Mouse (Mus musculus) CH12.LX (cell line): ENCODE measurements around the gene Rnf115. TPM values are rescaled to one million over a fixed set of nuclear protein-coding genes. Genes with fewer than 3 reads are reported as not detected.

Source experiments
- DNase-seq: peaks from one replicate; pipeline ENCODE4 v3.0.0-alpha.2; 2013; ENCODE audit errors: extremely low read depth
- H3K27ac ChIP-seq: 2 replicates; pipeline ENCODE4 v1.5.1; 2012; ENCODE audit warnings: low read depth, mild to moderate bottlenecking, control low read depth, moderate library complexity; ENCODE audit not compliant: insufficient read depth
- H3K27me3 ChIP-seq: replicated peaks from 2 replicates; pipeline ENCODE3; 2012; ENCODE audit warnings: inconsistent platforms
- H3K36me3 ChIP-seq, 2 experiments: replicated peaks in 1 of 2; 2 replicates each; pipeline versions ENCODE3 to v1.6.1; 2012; ENCODE audit warnings: inconsistent platforms in 1 of 2, low read length in 1 of 2, mild to moderate bottlenecking in 1 of 2, mixed read lengths in 1 of 2, moderate library complexity in 1 of 2; ENCODE audit not compliant: control insufficient read depth in 1 of 2, insufficient read depth in 1 of 2
- H3K4me1 ChIP-seq, 2 experiments: 2 replicates each; pipeline ENCODE4 v1.6.1; 2012; ENCODE audit warnings: inconsistent platforms in 1 of 2, moderate library complexity in 1 of 2; ENCODE audit not compliant: insufficient read depth in 2 of 2, control insufficient read depth in 1 of 2
- H3K4me2 ChIP-seq: 2 replicates; pipeline ENCODE4 v1.6.1; 2012; ENCODE audit warnings: low read depth, mild to moderate bottlenecking, control low read depth; ENCODE audit not compliant: poor library complexity, insufficient read depth, severe bottlenecking
- H3K4me3 ChIP-seq, 3 experiments: fragments of 150-350 bp in 1 of 3; sonication (generic) in 1 of 3; replicated peaks in 1 of 3; 2 replicates each; pipeline versions ENCODE3 to v1.5.1; 2011 to 2012; ENCODE audit warnings: low read depth in 2 of 3, low read length in 2 of 3, mild to moderate bottlenecking in 2 of 3, moderate library complexity in 2 of 3, control low read depth in 1 of 3, improper control_type of control experiment in 1 of 3, inconsistent platforms in 1 of 3, mixed read lengths in 1 of 3; ENCODE audit not compliant: poor library complexity in 1 of 3
- H3K79me2 ChIP-seq: replicated peaks from 2 replicates; pipeline ENCODE4 v1.6.1; 2012; ENCODE audit warnings: mild to moderate bottlenecking, moderate library complexity; ENCODE audit not compliant: control insufficient read depth, poor library complexity, insufficient read depth, severe bottlenecking; ENCODE audit errors: extremely low read depth
- H3K9ac ChIP-seq: 2 replicates; pipeline ENCODE4 v1.6.1; 2012; ENCODE audit warnings: low read depth, mild to moderate bottlenecking, control low read depth, moderate library complexity; ENCODE audit not compliant: insufficient read depth
- H3K9me3 ChIP-seq: replicated peaks from 2 replicates; pipeline ENCODE3; 2012; ENCODE audit warnings: low read length, inconsistent platforms, mixed read lengths
- BHLHE40 ChIP-seq: IDR thresholded peaks from 2 replicates; pipeline ENCODE4 v1.6.1; 2011; ENCODE audit warnings: mild to moderate bottlenecking, low read depth, low read length, improper control_type of control experiment
- CHD2 ChIP-seq: IDR thresholded peaks from 2 replicates; pipeline ENCODE4 v1.6.1; 2011; ENCODE audit warnings: low read length, improper control_type of control experiment
- CTCF ChIP-seq, 2 experiments: IDR thresholded peaks in 1 of 2; conservative IDR thresholded peaks in 1 of 2; 2 replicates each; pipeline ENCODE4 v1.5.1; 2011 to 2012; ENCODE audit warnings: low read depth in 2 of 2, low read length in 2 of 2, improper control_type of control experiment in 1 of 2, inconsistent platforms in 1 of 2, mild to moderate bottlenecking in 1 of 2, moderate library complexity in 1 of 2
- E2F4 ChIP-seq: IDR thresholded peaks from 2 replicates; pipeline ENCODE4 v1.6.1; 2011; ENCODE audit warnings: low read depth, low read length, improper control_type of control experiment; ENCODE audit not compliant: insufficient replicate concordance
- EP300 ChIP-seq: IDR thresholded peaks from 2 replicates; pipeline ENCODE4 v1.6.1; 2011; ENCODE audit warnings: low read length, improper control_type of control experiment
- HCFC1 ChIP-seq: IDR thresholded peaks from 2 replicates; pipeline ENCODE4 v1.6.1; 2012; ENCODE audit warnings: low read depth, mild to moderate bottlenecking, inconsistent platforms, low read length, improper control_type of control experiment
- IRF4 ChIP-seq: IDR thresholded peaks from 2 replicates; pipeline ENCODE4 v1.6.1; 2014; ENCODE audit warnings: low read depth, mild to moderate bottlenecking, inconsistent platforms, low read length, improper control_type of control experiment
- JUN ChIP-seq: IDR thresholded peaks from 2 replicates; pipeline ENCODE4 v1.6.1; 2011; ENCODE audit warnings: low read depth, mild to moderate bottlenecking, low read length, improper control_type of control experiment, moderate library complexity; ENCODE audit not compliant: insufficient read depth
- MAX ChIP-seq: IDR thresholded peaks from 2 replicates; pipeline ENCODE4 v1.6.1; 2011; ENCODE audit warnings: low read length, improper control_type of control experiment
- MYC ChIP-seq: IDR thresholded peaks from 2 replicates; pipeline ENCODE4 v1.6.1; 2011; ENCODE audit warnings: low read depth, mild to moderate bottlenecking, improper control_type of control experiment, low read length
- NELFE ChIP-seq: IDR thresholded peaks from 2 replicates; pipeline ENCODE4 v1.6.1; 2011; ENCODE audit warnings: low read depth, low read length, improper control_type of control experiment
- POLR2A ChIP-seq: IDR thresholded peaks from 2 replicates; pipeline ENCODE4 v1.6.1; 2011; ENCODE audit warnings: low read depth, mild to moderate bottlenecking, improper control_type of control experiment, low read length
- RCOR1 ChIP-seq: conservative IDR thresholded peaks from 2 replicates; pipeline ENCODE4 v1.6.1; 2012; ENCODE audit warnings: low read depth, mild to moderate bottlenecking, inconsistent platforms, low read length, improper control_type of control experiment
- SIN3A ChIP-seq: IDR thresholded peaks from 2 replicates; pipeline ENCODE4 v1.6.1; 2012; ENCODE audit warnings: low read length, improper control_type of control experiment, inconsistent platforms
- TBP ChIP-seq: conservative IDR thresholded peaks from 2 replicates; pipeline ENCODE4 v1.6.1; 2011; ENCODE audit warnings: low read depth, low read length, improper control_type of control experiment
- USF1 ChIP-seq: IDR thresholded peaks from 2 replicates; pipeline ENCODE4 v1.6.1; 2014; ENCODE audit warnings: low read depth, mild to moderate bottlenecking, inconsistent platforms, low read length, improper control_type of control experiment
- ZC3H11A ChIP-seq: IDR thresholded peaks from 2 replicates; pipeline ENCODE4 v1.6.1; 2012; ENCODE audit warnings: low read depth, mild to moderate bottlenecking, inconsistent platforms, low read length, improper control_type of control experiment
- ZKSCAN1 ChIP-seq: IDR thresholded peaks from 2 replicates; pipeline ENCODE4 v1.6.1; 2012; ENCODE audit warnings: low read depth, inconsistent platforms, low read length, improper control_type of control experiment, borderline replicate concordance
- ZMIZ1 ChIP-seq: IDR thresholded peaks from 2 replicates; pipeline ENCODE4 v1.6.1; 2012; ENCODE audit warnings: low read depth, mild to moderate bottlenecking, inconsistent platforms, low read length, improper control_type of control experiment
- ZNF384 ChIP-seq: IDR thresholded peaks from 2 replicates; pipeline ENCODE4 v1.6.1; 2012; ENCODE audit warnings: low read depth, low read length, improper control_type of control experiment, inconsistent platforms
- dilution Hi-C: fragments of 300-500 bp; cut with MboI; formaldehyde crosslinking; loops from 2 replicates; pipeline ENCODE4 v1.14.3; 2020; ENCODE audit warnings: low sequenced_read_pairs; ENCODE audit not compliant: extremely low pct_unique_long_range_greater_than_20kb, extremely low pct_ligation_motif_present
- in situ Hi-C: fragments of 300-500 bp; cut with MboI; formaldehyde crosslinking; loops from 3 replicates; pipeline ENCODE4 v1.14.3; 2019; ENCODE audit warnings: low sequenced_read_pairs, low pct_ligation_motif_present, low pct_unique_long_range_greater_than_20kb, mixed read lengths
- polyA plus RNA-seq: library from polyadenylated mRNA; unstranded; fragments of >175 nt; gene quantifications from 2 replicates; pipeline ENCODE4 v1.2.1, GENCODE M21; 2012; ENCODE audit warnings: low read depth; ENCODE audit not compliant: insufficient read length
- total RNA-seq, 2 experiments: library from RNA; depleted of rRNA; stranded (reverse); fragments of 300-350 nt in 1 of 2; fragments of >200 nt in 1 of 2; gene quantifications; 2 replicates each; pipeline ENCODE4 v1.2.3; 2012 to 2014

Rnf115 gene
- total and polyA plus RNA-seq, 3 experiments, result 25.8 to 79.3 (median 64.7) TPM

- Histone ChIP-seq H3K9me3 (no peaks in the 10 kb centered on the region), H3K4me1 (no peaks in the 10 kb centered on the region), H3K4me2 (no peak overlapping the region), H3K27me3 (no peaks in the 10 kb centered on the region), H3K27ac (no peak overlapping the region), H3K79me2 (no peaks in the 10 kb centered on the region), H3K36me3 (no peaks in the 10 kb centered on the region), H3K4me3 (no peak overlapping the region), H3K9ac (no peak overlapping the region)
- in situ Hi-C loops (no loop called here), dilution Hi-C loops (no loop called here)
- TF ChIP-seq ZNF384 (no peak), TBP (no peak), CTCF (conservative IDR thresholded peaks at IDR 0.05 in 1 of 2, IDR thresholded peaks at IDR 0.05 in 1 of 2; ENCODE audit: low read depth in 2 of 2, low read length in 2 of 2) (no peak), ZC3H11A (no peak), ZMIZ1 (no peak), SIN3A (no peak), ZKSCAN1 (no peak), BHLHE40 (no peak), EP300 (no peak), HCFC1 (no peak), E2F4 (no peak), RCOR1 (no peak), CHD2 (no peak)
- DNase-seq, result no peak
These were observed 102.4 kb downstream of the Rnf115 start for GRCm38 (mm10) chr3:96829856-96830255.

DNA sequence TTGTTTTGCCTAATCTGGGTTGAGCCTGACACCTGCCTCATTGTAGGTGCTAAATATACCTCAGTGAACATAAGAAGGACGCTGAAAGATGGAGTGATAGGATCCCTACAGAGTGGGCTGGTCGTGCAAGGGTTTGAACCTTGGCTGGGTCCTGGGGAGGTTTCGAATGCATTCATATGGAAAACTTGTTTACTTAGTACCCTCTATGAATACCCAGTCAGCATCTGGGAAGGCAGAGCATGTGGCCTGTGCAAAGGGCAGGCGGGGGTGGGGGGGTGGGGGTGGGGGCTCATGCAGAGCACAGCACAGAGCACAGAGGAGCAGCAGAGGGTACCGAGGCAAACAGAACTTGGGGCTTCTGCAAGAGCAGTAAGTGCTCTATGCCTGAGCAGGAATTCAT, 105.5 kb downstream of the Rnf115 start:
- no peak overlapping the region for H3K4me2 ChIP-seq
- no peaks in the 10 kb centered on the region for H3K4me1 ChIP-seq
- H3K36me3 ChIP-seq, result no peaks in the 10 kb centered on the region
- TF ChIP-seq MYC, result no peak
- no peak for TF ChIP-seq ZMIZ1
- no peak for TF ChIP-seq ZC3H11A
- no peak for TF ChIP-seq ZKSCAN1
- TF ChIP-seq USF1, result no peak
- no peak for TF ChIP-seq JUN
- TF ChIP-seq TBP, result no peak
- no peak for TF ChIP-seq MAX
- TF ChIP-seq POLR2A, result no peak
- no peak for TF ChIP-seq IRF4
- no peak for TF ChIP-seq BHLHE40
- no peak for TF ChIP-seq NELFE
- DNase-seq, result no peak
- no peak overlapping the region for H3K4me3 ChIP-seq
- H3K9ac ChIP-seq, result no peak overlapping the region
- no peaks in the 10 kb centered on the region for H3K79me2 ChIP-seq
- in situ Hi-C loops (no loop called here), dilution Hi-C loops (no loop called here)
- no peaks in the 10 kb centered on the region for H3K9me3 ChIP-seq
- no peak overlapping the region for H3K27ac ChIP-seq
- no peaks in the 10 kb centered on the region for H3K27me3 ChIP-seq
